Mouse (Mus musculus) ES-Bruce4 (cell line): ENCODE measurements at regions not wholly inside any gene's neighbourhood (a gene's known extent, or its start where the extent isn't known, plus 50 kb on each side); places are given as distances from the start of the nearest gene placed in this dataset.

ENCODE experiments used
- H3K27ac ChIP-seq: 2 replicates; pipeline ENCODE4 v1.5.1; 2012; ENCODE audit warnings: low read length, inconsistent platforms; ENCODE audit not compliant: insufficient read depth
- H3K27me3 ChIP-seq: 2 replicates; pipeline ENCODE4 v1.6.1; 2012; ENCODE audit warnings: mild to moderate bottlenecking, low read length, inconsistent platforms; ENCODE audit not compliant: control insufficient read depth, poor library complexity, insufficient read depth, severe bottlenecking
- H3K36me3 ChIP-seq: 2 replicates; pipeline ENCODE4 v1.6.1; 2012; ENCODE audit warnings: inconsistent platforms, mild to moderate bottlenecking, low read length, moderate library complexity; ENCODE audit not compliant: control insufficient read depth, poor library complexity, insufficient read depth, severe bottlenecking
- H3K4me1 ChIP-seq: one replicate; pipeline ENCODE4 v1.8.1; 2011; ENCODE audit warnings: low read length; ENCODE audit not compliant: control insufficient read depth, insufficient read depth
- H3K4me3 ChIP-seq: 2 replicates; pipeline ENCODE4 v1.5.1; 2011; ENCODE audit warnings: low read depth, mild to moderate bottlenecking, low read length
- H3K9ac ChIP-seq: 2 replicates; pipeline ENCODE4 v1.6.1; 2012; ENCODE audit warnings: low read depth, mild to moderate bottlenecking, inconsistent platforms; ENCODE audit not compliant: poor library complexity, severe bottlenecking
- H3K9me3 ChIP-seq: replicated peaks from 2 replicates; pipeline ENCODE4 v1.6.1; 2012; ENCODE audit warnings: mild to moderate bottlenecking, low read length, inconsistent platforms; ENCODE audit not compliant: control insufficient read depth, poor library complexity, insufficient read depth, severe bottlenecking
- CTCF ChIP-seq: IDR thresholded peaks from one replicate; pipeline ENCODE4 v1.8.1; 2011; ENCODE audit warnings: low read depth, low read length
- EP300 ChIP-seq: IDR thresholded peaks from 2 replicates; pipeline ENCODE4 v1.6.1; 2011; ENCODE audit warnings: low read depth, low read length; ENCODE audit not compliant: insufficient read depth
- POLR2A ChIP-seq: IDR thresholded peaks from one replicate; pipeline ENCODE4 v1.8.1; 2011; ENCODE audit warnings: low read length; ENCODE audit not compliant: insufficient read depth

DNA sequence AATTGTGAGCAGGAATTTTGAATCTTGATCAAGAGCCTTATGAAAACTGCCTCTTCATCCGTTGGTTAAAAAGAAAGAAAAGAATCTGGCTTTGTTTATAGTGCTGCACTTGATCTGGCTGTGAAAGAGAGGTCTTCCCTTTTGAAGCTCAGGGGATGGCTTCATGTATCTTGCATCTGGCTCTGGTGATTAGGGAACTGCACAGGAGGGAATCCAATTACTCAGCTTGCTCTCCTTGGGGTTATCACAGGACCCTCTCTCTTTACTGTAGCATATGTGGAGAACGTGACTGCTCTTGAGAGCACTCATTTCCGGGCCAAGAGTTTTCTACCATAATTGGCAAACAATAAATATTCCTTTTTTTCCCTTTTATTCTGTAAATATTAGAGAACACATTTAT lies 116.6 kb upstream of the Robo2 start:
- Histone ChIP-seq H3K9me3 (no peaks in the 10 kb centered on the region), H3K27me3 (no peaks in the 10 kb centered on the region), H3K36me3 (no peaks in the 10 kb centered on the region), H3K4me1 (no peaks in the 10 kb centered on the region), H3K27ac (no peak overlapping the region), H3K4me3 (no peak overlapping the region), H3K9ac (no peak overlapping the region)
- TF ChIP-seq POLR2A (no peak), EP300 (no peak), CTCF (no peak)

DNA sequence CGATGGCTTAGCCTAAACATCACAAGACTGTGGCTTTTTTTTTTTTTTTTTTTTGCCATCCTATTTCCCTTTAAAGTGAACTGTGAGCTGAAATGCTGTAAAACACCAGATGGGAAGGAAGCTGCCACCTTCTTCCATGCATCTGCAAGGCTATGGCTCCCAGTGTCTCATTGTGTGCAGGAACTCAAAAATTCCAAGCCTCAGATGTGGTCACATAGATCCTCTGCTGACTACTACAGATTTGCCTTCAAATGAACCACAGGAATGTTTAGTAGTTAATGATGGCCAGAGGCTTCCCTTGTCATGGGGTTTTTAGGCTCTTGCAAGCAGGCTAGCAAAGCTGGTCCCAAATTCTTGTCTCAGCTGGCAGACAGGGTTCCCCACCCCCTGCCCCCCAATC lies 114.9 kb upstream of the Robo2 start:
- H3K27ac ChIP-seq, result no peak overlapping the region

DNA sequence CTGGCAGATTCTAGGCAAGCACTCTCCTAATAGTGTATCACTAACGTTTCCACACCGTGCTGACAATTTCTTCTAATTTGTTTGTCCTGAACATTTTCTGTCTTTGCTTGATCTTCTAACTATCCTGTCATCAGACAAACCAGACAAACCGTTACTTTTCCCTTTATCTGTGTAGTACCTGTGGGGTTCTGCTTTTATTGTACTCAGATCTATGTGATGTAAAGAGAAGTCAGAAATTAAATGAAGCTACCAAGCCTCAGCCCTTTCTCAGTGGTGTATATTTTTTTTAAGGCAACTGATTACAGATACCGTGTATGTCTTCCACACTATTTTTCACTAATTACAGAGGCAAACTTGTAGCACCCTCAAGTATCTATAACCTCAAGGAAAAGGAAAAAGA lies 108.9 kb upstream of the Robo2 start:
- no peak overlapping the region for H3K27ac ChIP-seq
- no peak for TF ChIP-seq EP300
- TF ChIP-seq CTCF, result no peak
- no peak for TF ChIP-seq POLR2A
- H3K4me1 ChIP-seq, result no peaks in the 10 kb centered on the region
- H3K9ac ChIP-seq, result no peak overlapping the region
- H3K9me3 ChIP-seq, result no peaks in the 10 kb centered on the region
- no peak overlapping the region for H3K4me3 ChIP-seq
- H3K36me3 ChIP-seq, result no peaks in the 10 kb centered on the region
- no peaks in the 10 kb centered on the region for H3K27me3 ChIP-seq

More for the DNA sequence above, 114.9 kb upstream of the Robo2 start:
- H3K36me3 ChIP-seq, result no peaks in the 10 kb centered on the region
- no peak overlapping the region for H3K4me3 ChIP-seq
- no peaks in the 10 kb centered on the region for H3K27me3 ChIP-seq
- no peaks in the 10 kb centered on the region for H3K9me3 ChIP-seq
- TF ChIP-seq EP300, result no peak
- no peak for TF ChIP-seq POLR2A
- no peak for TF ChIP-seq CTCF
- no peaks in the 10 kb centered on the region for H3K4me1 ChIP-seq
- H3K9ac ChIP-seq, result no peak overlapping the region

DNA sequence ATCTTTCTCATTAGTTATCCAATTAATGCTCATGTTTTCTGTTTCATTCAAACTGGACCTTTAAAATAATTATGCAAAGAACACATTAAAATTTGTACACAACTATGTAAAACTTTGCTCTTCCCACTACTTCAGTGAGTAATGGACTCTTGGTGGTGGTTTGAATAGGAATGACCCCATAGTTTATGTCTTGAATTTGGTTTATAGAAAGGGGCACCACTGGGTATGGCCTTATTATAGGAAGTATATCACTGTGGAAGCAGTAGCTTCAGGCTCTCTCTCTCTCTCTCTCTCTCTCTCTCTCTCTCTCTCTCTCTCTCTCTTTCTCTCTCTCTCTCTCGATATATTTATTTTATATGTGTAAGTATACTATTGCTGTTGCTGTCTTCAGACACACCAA lies 106.3 kb upstream of the Robo2 start:
- Histone ChIP-seq H3K9ac (no peak overlapping the region), H3K4me1 (no peaks in the 10 kb centered on the region), H3K27ac (no peak overlapping the region), H3K4me3 (no peak overlapping the region), H3K27me3 (no peaks in the 10 kb centered on the region), H3K36me3 (no peaks in the 10 kb centered on the region), H3K9me3 (no peaks in the 10 kb centered on the region)
- TF ChIP-seq CTCF (no peak), EP300 (no peak), POLR2A (no peak)

DNA sequence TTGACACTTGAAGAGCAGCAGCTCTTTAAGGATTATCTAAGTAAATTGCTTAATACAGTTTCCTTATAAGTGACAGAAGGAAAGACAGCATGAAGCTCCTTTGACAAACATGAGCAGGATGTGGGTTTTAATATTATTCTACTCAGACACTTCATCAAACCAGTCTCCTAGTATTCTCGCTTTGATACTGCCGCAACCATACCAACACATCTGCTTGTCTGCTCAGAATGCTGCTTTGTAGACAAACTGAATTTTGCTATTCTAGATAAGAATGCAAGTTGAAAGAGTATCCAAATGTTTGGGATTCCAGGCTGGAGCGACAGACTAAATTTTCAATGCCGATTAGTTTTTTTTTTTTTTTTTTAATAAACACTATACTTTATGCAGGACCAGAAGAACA lies 105.7 kb upstream of the Robo2 start:
- H3K27me3 ChIP-seq, result no peaks in the 10 kb centered on the region
- no peaks in the 10 kb centered on the region for H3K4me1 ChIP-seq
- H3K9ac ChIP-seq, result no peak overlapping the region
- H3K36me3 ChIP-seq, result no peaks in the 10 kb centered on the region
- no peaks in the 10 kb centered on the region for H3K9me3 ChIP-seq
- H3K4me3 ChIP-seq, result no peak overlapping the region
- TF ChIP-seq CTCF (no peak), POLR2A (no peak), EP300 (no peak)
- H3K27ac ChIP-seq, result no peak overlapping the region

DNA sequence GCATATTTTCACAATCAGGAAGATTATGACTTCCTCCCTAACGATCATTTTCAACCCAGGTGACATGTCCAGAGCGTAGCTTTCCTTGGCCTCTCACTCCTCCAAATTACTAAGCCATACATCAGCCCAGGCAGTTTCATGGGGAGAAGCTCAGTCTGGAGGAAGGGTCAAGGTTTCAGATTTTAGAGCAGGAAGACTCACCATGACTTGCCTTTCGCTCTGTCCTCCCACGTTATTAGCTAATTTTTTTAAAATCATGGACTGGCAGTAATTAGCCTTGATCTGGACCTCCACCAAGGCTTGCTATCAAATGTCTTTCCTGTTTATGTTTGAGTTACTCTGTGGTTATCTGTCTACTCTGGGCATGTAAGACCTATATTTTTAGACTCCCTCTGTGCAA lies 102.9 kb upstream of the Robo2 start:
- Histone ChIP-seq H3K27ac (no peak overlapping the region), H3K27me3 (no peaks in the 10 kb centered on the region), H3K9me3 (no peaks in the 10 kb centered on the region), H3K9ac (no peak overlapping the region), H3K4me3 (no peak overlapping the region), H3K4me1 (no peaks in the 10 kb centered on the region), H3K36me3 (no peaks in the 10 kb centered on the region)
- TF ChIP-seq EP300, result no peak
- TF ChIP-seq CTCF, result no peak
- no peak for TF ChIP-seq POLR2A
